Mouse (Mus musculus): ENCODE measurements around the gene Lin7c.

GRCm38 (mm10) chr2:109928791-109929190 is 38.1 kb downstream of the Lin7c start:
- no peak for TF ChIP-seq CTCF (IDR thresholded peaks at IDR 0.05; ENCODE audit: low read depth)
- no peak for TF ChIP-seq EP300 (optimal IDR thresholded peaks at IDR 0.05)
